Mouse (Mus musculus) embryonic stem cell, embryonic (primary cell): ENCODE measurements at regions not wholly inside any gene's neighbourhood (a gene's known extent, or its start where the extent isn't known, plus 50 kb on each side); places are given as distances from the start of the nearest gene placed in this dataset.

ENCODE experiments used
- CTCF ChIA-PET, 4 experiments: fragments of 300-600 bp in 2 of 4; fragments of 350-600 bp in 2 of 4; sonication (Branson Sonifier 250); formaldehyde crosslinking; loops; one replicate each; lab custom pipeline; 2022; ENCODE audit warnings: inconsistent platforms in 2 of 4; lab: Charles Lee
- POLR2A ChIA-PET, 4 experiments: fragments of 300-600 bp in 2 of 4; fragments of 350-600 bp in 2 of 4; sonication (Branson Sonifier 250); formaldehyde crosslinking; loops; one replicate each; lab custom pipeline; 2022; ENCODE audit warnings: antibody characterized with exemption in 4 of 4, inconsistent platforms in 1 of 4; lab: Charles Lee

DNA sequence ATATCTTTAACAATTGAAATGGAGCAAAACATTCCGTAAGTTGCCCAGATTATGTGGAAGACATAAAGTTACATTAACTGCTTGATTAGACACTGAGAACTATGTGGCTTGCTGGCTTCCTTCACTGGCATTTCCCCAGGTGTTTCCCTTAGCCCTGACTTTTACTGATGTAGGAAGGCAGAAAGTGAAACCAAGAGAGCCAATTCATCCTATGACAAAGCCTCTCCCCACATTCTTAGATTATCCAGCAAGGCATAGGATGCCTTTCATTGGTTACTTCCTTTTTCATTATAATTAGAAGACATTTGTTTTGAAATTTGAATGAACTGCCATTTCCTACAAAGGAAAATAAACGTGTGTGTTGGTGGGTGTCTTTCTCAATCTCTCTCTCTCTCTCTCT lies 72.1 kb downstream of the Cdc42ep3 start:
- ChIA-PET CTCF (no interaction called here), POLR2A (no interaction called here)

DNA sequence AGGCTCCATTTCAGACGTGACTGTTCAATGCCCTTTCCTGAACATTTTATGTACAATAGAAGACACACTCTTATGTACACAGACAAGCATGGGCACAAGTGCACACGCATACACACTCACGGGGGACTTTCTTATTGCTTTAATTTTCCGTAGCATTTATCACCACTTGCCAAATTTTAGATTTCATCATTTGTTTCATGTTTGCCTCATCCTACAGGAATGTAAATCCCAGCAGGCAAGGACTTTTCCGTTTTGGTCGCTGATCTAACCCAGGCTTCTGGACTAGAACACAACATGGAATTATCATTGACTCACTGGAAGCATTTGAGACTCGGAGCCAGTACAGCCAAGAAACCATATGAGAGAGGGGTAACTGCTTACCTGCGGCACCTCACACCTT lies 81.3 kb downstream of the Cdc42ep3 start:
- CTCF ChIA-PET = interaction anchor here in 1 of 4 experiments (0.6 kb wide), 1 partner anchor 9 kb away, joined by 3 read pairs; no protein-coding TSS in a partner anchor
- POLR2A ChIA-PET = no interaction called here

- ChIA-PET CTCF (no interaction called here), POLR2A (no interaction called here)
Observed at GRCm38 (mm10) chr17:79259691-79260090, 95.2 kb downstream of the Cdc42ep3 start.

DNA sequence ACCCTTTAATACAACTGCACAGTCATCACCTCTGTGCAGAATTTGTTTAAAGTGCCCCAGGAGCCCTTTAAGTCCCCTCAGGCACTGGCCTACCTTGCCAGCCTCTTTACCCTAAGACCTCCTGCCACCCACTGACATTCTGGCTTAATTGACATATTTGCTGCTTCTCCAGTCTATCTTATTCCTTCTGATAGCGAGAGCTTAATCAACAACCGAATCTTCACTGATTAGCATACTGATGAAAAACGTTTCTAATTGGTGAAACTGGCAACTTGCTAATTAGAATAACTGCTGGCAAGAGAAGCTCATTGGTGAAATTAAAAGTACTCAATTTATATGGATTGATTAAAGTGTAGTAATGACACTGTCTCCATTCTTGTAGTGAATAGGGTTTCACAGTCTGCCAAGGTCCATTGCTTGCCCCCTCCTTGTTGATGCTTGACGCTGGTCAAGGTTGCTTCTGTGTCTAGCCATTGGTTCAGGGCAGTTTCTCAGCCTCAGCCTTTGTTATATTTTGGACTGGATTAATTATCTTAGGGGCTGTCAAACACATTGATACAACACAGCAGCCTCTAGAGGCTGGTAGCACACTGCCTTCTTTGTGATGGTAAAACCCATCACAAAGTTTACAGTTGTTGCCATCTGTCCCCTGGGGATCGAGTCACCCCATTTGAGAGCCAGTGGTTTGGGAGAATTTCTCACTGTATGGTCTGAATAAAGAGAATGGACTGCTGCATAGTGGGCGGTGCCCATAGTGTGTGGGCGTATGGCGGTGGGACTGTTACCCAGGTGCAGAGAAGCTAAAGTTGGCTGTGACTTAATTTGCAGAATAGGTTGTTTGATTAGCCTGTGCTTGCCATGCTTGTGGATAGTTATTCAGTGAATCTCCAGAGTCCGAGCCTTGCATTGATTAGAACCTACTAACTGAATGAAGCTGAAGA lies 107.7 kb downstream of the Cdc42ep3 start:
- ChIA-PET POLR2A (no interaction called here), CTCF (no interaction called here)

- POLR2A ChIA-PET = no interaction called here
- CTCF ChIA-PET = no interaction called here
Observed at GRCm38 (mm10) chr17:79244121-79244520, 110.8 kb downstream of the Cdc42ep3 start.

DNA sequence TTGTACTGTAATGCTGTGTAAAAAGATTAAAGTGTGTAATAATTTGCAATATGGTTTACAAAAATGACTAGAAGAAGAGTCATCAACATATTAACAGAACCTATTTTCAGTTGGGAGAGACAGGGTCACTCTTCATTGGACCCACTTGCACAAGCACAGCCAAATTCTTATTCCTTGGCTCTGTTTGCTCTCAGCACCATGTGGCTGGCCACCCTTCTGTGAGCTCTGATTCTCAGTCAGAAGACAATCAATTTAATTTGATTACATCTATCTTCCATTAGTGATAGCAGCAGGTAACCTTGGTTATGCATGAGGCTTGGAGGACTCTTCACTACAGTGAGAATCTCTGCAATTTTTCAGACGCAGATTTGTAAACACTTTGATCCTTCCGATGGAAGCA lies 111.5 kb downstream of the Cdc42ep3 start:
- POLR2A ChIA-PET = interaction anchor here in 1 of 4 experiments (0.6 kb wide), 1 partner anchor 455 kb away, joined by 6 read pairs; no protein-coding TSS in a partner anchor
- CTCF ChIA-PET = no interaction called here

- ChIA-PET POLR2A (no interaction called here), CTCF (no interaction called here)
Observed at GRCm38 (mm10) chr17:79241489-79241888, 113.4 kb downstream of the Cdc42ep3 start.

- POLR2A ChIA-PET = no interaction called here
- CTCF ChIA-PET = no interaction called here
Observed at GRCm38 (mm10) chr17:79236244-79236781, 118.6 kb downstream of the Cdc42ep3 start.

- POLR2A ChIA-PET = interaction anchor here in 1 of 4 experiments (0.8 kb wide), 1 partner anchor 9 kb away, joined by 3 read pairs; no protein-coding TSS in a partner anchor
- CTCF ChIA-PET = interaction anchor here in 1 of 4 experiments (0.6 kb wide), 1 partner anchor 1256 kb away, joined by 4 read pairs; no protein-coding TSS in a partner anchor
Observed at GRCm38 (mm10) chr17:79230653-79231489, 124.0 kb downstream of the Cdc42ep3 start.

- ChIA-PET POLR2A (no interaction called here), CTCF (no interaction called here)
Observed at GRCm38 (mm10) chr17:79206563-79206962, 148.3 kb downstream of the Cdc42ep3 start.

GRCm38 (mm10) chr17:79206111-79206510 lies 148.8 kb downstream of the Cdc42ep3 start:
- CTCF ChIA-PET = no interaction called here
- POLR2A ChIA-PET = no interaction called here

- ChIA-PET POLR2A (interaction anchor here in 2 of 4 experiments (0.6 to 0.9 kb wide), 4 partner anchors 20 to 330 kb away, joined by 3 to 7 read pairs (median 4); no protein-coding TSS in a partner anchor), CTCF (interaction anchor here in 2 of 4 experiments (0.6 to 1.4 kb wide), 2 partner anchors 11 to 74 kb away, joined by 3 to 14 read pairs; no protein-coding TSS in a partner anchor)
Observed at GRCm38 (mm10) chr17:79199814-79200491, 148.2 kb downstream of the Qpct start.

DNA sequence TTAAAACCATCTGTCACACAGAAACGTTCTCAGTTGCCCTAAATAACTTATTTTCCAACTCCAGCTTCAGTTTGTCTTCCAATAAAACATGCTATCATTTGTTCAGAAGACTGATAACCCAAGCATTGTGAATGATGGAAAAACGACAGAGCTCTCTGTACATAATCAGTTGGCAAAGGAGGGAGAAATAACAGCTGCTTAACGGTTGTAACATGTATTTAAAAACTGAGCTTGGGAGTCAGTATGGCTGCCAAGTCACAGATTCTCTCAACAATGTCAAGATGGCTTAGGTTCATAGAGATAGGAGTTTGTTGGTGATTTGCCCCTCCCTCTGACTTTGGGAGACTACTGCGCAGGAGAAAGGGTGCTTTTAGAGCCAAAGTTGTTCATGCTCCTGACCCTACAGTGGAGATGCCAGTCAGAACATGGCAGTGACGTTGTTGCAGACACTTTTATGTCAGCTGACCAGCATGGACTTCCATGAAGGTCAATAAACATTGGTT lies 140.2 kb downstream of the Qpct start:
- ChIA-PET CTCF (no interaction called here), POLR2A (interaction anchor here in 1 of 4 experiments (1.2 kb wide), 1 partner anchor 56 kb away, joined by 3 read pairs; no protein-coding TSS in a partner anchor)

- ChIA-PET CTCF (interaction anchor here in 2 of 4 experiments (0.5 to 1.5 kb wide), 2 partner anchors 9 to 11 kb away, joined by 3 to 7 read pairs; no protein-coding TSS in a partner anchor), POLR2A (interaction anchor here in 1 of 4 experiments (0.7 kb wide), 1 partner anchor 339 kb away, joined by 4 read pairs; no protein-coding TSS in a partner anchor)
Observed at GRCm38 (mm10) chr17:79188282-79188681, 136.6 kb downstream of the Qpct start.

DNA sequence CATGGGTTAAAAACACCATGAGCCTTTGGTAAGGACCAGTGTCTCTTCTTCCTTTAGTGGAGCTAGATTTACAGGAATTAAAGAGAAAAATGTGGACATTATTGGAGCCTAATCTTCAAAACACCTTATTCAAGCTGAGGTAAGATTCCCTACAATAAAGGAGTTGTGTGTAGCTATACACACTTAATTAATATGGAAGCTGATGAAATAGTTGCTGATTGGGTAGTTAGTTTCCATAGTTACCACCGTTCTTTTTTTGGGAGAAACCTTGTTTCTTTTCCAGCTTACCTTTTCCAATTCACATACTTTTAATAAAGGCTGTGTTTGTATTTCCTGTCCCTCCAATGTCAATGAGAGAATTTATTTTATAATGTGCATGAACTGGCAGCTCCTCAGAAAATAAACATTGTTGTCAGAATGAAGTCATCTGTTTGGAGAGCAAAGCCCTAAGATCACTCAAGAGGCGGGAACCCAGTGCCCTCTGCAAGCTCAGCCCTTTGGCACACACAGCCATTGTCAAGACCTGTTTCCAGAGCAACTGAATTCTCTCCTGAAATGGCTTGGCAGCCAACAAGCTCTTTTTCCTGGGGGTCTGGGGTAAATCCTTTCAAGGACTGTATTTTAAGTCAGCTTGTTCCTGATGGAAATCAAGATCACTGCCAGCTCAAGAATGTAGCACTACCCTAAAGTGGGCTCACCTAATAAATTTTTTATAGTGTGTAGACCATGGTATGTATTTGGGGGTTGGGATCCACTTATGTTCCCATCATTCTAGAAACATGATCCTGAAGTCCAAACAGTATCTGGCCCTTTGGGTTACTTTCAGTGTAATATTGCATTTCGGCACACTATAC lies 128.8 kb downstream of the Qpct start:
- CTCF ChIA-PET = no interaction called here
- POLR2A ChIA-PET = interaction anchor here in 1 of 4 experiments (0.6 kb wide), 1 partner anchor 19 kb away, joined by 7 read pairs; no protein-coding TSS in a partner anchor

GRCm38 (mm10) chr17:79177259-79177658 lies 125.6 kb downstream of the Qpct start:
- POLR2A ChIA-PET = no interaction called here
- CTCF ChIA-PET = no interaction called here

GRCm38 (mm10) chr17:79176356-79176755 lies 124.7 kb downstream of the Qpct start:
- CTCF ChIA-PET = no interaction called here

More at GRCm38 (mm10) chr17:79176356-79176755, 124.7 kb downstream of the Qpct start:
- POLR2A ChIA-PET = no interaction called here
